Mouse (Mus musculus) MEL-GATA-1-ER (cell line): ENCODE data around the gene Eif4b.

Experiments
- DNase-seq: peaks from one replicate; pipeline ENCODE4 v3.0.0-alpha.2; 2012; ENCODE audit warnings: low read depth; ENCODE audit errors: extremely low read depth

Eif4b gene

GRCm38 (mm10) chr15:102101672-102102541 is 28.3 kb downstream of the Eif4b start:
- no peak for DNase-seq

GRCm38 (mm10) chr15:102102548-102103121 is 29.1 kb downstream of the Eif4b start:
- no peak for DNase-seq

GRCm38 (mm10) chr15:102103371-102103946 is 29.9 kb downstream of the Eif4b start:
- DNase-seq: no peak

- no peak for DNase-seq
Observed at GRCm38 (mm10) chr15:102103947-102104555, 30.5 kb downstream of the Eif4b start.

GRCm38 (mm10) chr15:102105360-102105759 is 31.8 kb downstream of the Eif4b start:
- no peak for DNase-seq

GRCm38 (mm10) chr15:102105764-102106730 is 32.5 kb downstream of the Eif4b start:
- DNase-seq: no peak

GRCm38 (mm10) chr15:102106754-102107456 is 33.3 kb downstream of the Eif4b start:
- DNase-seq: no peak

- peak; percentile 79 for DNase-seq
Observed at GRCm38 (mm10) chr15:102107689-102108573, 34.4 kb downstream of the Eif4b start.

- DNase-seq: peak; percentile 80
Observed at GRCm38 (mm10) chr15:102108651-102109525, 35.3 kb downstream of the Eif4b start.

GRCm38 (mm10) chr15:102110271-102110670 is 36.7 kb downstream of the Eif4b start:
- no peak for DNase-seq

- no peak for DNase-seq
Observed at GRCm38 (mm10) chr15:102110701-102111494, 37.3 kb downstream of the Eif4b start.

- DNase-seq: no peak
Observed at GRCm38 (mm10) chr15:102111495-102111829, 37.9 kb downstream of the Eif4b start.

GRCm38 (mm10) chr15:102112181-102112580 is 38.6 kb downstream of the Eif4b start:
- DNase-seq: no peak

- DNase-seq: no peak
Observed at GRCm38 (mm10) chr15:102112827-102113226, 39.3 kb downstream of the Eif4b start.

- no peak for DNase-seq
Observed at GRCm38 (mm10) chr15:102113674-102114073, 40.1 kb downstream of the Eif4b start.

- no peak for DNase-seq
Observed at GRCm38 (mm10) chr15:102114651-102115260, 41.2 kb downstream of the Eif4b start.

- DNase-seq: no peak
Observed at GRCm38 (mm10) chr15:102115731-102116231, 42.2 kb downstream of the Eif4b start.
